Mouse (Mus musculus) forebrain, postnatal 0 days (tissue): Measurements from ENCODE around the gene Aak1. TPM values are rescaled to one million over a fixed set of nuclear protein-coding genes. Genes with fewer than 3 reads are reported as not detected.
"Not testable (repeated sequence)": the region's sequence is repeated elsewhere in the genome, so short reads cannot be mapped to it uniquely, and the experiment has no call there.

Experiments used
- ATAC-seq: fragments of 200-750 bp; cut with Nextera tagmentation; 2 replicates; pipeline ENCODE4 v1.8.0; 2017; ENCODE audit warnings: mild to moderate bottlenecking, moderate library complexity
- DNase-seq: peaks from one replicate; pipeline ENCODE4 v3.0.0-alpha.2; 2015
- H3K27ac ChIP-seq: fragments of 300-500 bp; sonication (generic); 2 replicates; pipeline ENCODE4 v1.5.1; 2014; ENCODE audit warnings: low read depth, mild to moderate bottlenecking, antibody characterized with exemption, low read length, moderate library complexity, mixed read lengths
- H3K27me3 ChIP-seq: fragments of 300-500 bp; sonication (generic); 2 replicates; pipeline ENCODE4 v1.6.1; 2014; ENCODE audit warnings: mild to moderate bottlenecking, low read length, mixed read lengths; ENCODE audit not compliant: insufficient read depth
- H3K36me3 ChIP-seq: fragments of 300-500 bp; sonication (generic); 2 replicates; pipeline ENCODE4 v1.6.1; 2014; ENCODE audit warnings: mild to moderate bottlenecking, moderate library complexity; ENCODE audit not compliant: insufficient read depth
- H3K4me1 ChIP-seq: fragments of 300-500 bp; sonication (generic); 2 replicates; pipeline ENCODE4 v1.6.1; 2014; ENCODE audit warnings: antibody characterized with exemption; ENCODE audit not compliant: insufficient read depth
- H3K4me2 ChIP-seq: fragments of 300-500 bp; sonication (generic); 2 replicates; pipeline ENCODE4 v1.6.1; 2014; ENCODE audit warnings: low read depth, mild to moderate bottlenecking, moderate library complexity
- H3K4me3 ChIP-seq: fragments of 300-500 bp; sonication (generic); 2 replicates; pipeline ENCODE4 v1.5.1; 2014; ENCODE audit warnings: low read depth, low read length, mixed read lengths
- H3K9ac ChIP-seq: fragments of 300-500 bp; sonication (generic); 2 replicates; pipeline ENCODE4 v1.6.1; 2014; ENCODE audit warnings: mild to moderate bottlenecking
- H3K9me3 ChIP-seq: fragments of 300-500 bp; sonication (generic); 2 replicates; pipeline ENCODE4 v1.6.1; 2016; ENCODE audit warnings: low read length
- CTCF ChIP-seq: sonication (generic); IDR thresholded peaks from 2 replicates; pipeline ENCODE4 v1.5.1; 2016; ENCODE audit warnings: antibody characterized with exemption, control low read depth, low read depth
- WGBS: fragments of 180-500 bp; shearing (Covaris S2); extraction: QIAGEN DNeasy Blood & Tissue Kit; methylation state at CpG from one replicate; pipeline ENCODE4 v1.1.7; 2014; 5-methylcytosine and 5-hydroxymethylcytosine counted together
- polyA plus RNA-seq: library from polyadenylated mRNA; unstranded; fragments of >200 nt; fragmentation: Nextera tagmentation; extraction: Ambion mirVana; gene quantifications from 2 replicates; pipeline ENCODE4 v1.2.1, GENCODE M21; 2015
- total RNA-seq: library from RNA; depleted of rRNA; stranded (reverse); fragments of >200 nt; gene quantifications from 2 replicates; pipeline ENCODE4 v1.2.3, GENCODE M21; 2014

Aak1 gene
- total and polyA plus RNA-seq, 2 experiments from 2014 or later, result 31.0 to 57.6 TPM

GRCm38 (mm10) chr6:87008887-87009286 lies 159.6 kb downstream of the Aak1 start, which contains the start of gene Nfu1:
Gene Nfu1, plus strand, starts transcription at chr6:87009236.
- peak within 1 kb of the TSS; percentile 89 for H3K9ac ChIP-seq
- H3K4me1 ChIP-seq, result no peaks in the 10 kb centered on the region
- peak within 1 kb of the TSS; percentile 69 for H3K4me3 ChIP-seq
- H3K27me3 ChIP-seq, result no peaks in the 10 kb centered on the region
- peak within 1 kb of the TSS; percentile 52 for H3K4me2 ChIP-seq
- no peaks in the 10 kb centered on the region for H3K36me3 ChIP-seq
- ATAC-seq, result no peak
- peak within 1 kb of the TSS; percentile 88 for H3K27ac ChIP-seq
- H3K9me3 ChIP-seq, result no peaks in the 10 kb centered on the region
- no peak for TF ChIP-seq CTCF
- WGBS, result 78% methylated on average over 6 of the region's 6 CpGs
- no peak for DNase-seq

- Histone ChIP-seq H3K27ac (peak overlapping the region; percentile 88), H3K4me3 (peak overlapping the region; percentile 69), H3K4me2 (peak overlapping the region; percentile 52), H3K9ac (peak overlapping the region; percentile 89), H3K9me3 (no peaks in the 10 kb centered on the region), H3K36me3 (peaks cover 4% of the 10 kb centered on the region; the same call in 1 of the 2 replicates), H3K27me3 (no peaks in the 10 kb centered on the region), H3K4me1 (no peaks in the 10 kb centered on the region)
- under 1% methylated on average over 36 of the region's 36 CpGs for WGBS
- no peak for TF ChIP-seq CTCF
- DNase-seq, result peak; percentile 93
- peak; percentile 99 for ATAC-seq
Observed at GRCm38 (mm10) chr6:87009692-87010328, 160.5 kb downstream of the Aak1 start.

DNA sequence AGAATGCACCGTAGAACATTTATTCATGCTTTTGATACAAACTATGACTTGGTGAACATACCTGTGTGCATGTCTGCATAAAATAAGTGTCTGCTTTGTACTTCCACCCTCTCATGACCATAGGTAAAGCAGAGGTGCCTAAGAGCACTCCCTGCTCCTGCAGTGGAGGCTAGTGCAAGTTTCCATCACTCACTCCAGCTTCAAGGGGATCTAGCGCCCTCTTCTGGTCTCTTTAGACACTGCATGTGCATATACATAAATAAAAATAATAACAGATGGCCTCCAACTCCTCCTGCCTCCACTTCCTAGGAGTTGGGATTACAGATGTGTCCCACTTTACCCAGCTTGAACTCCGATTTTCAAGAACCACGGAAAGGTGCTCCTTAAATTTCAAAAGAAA lies 167.6 kb downstream of the Aak1 start:
- no peaks in the 10 kb centered on the region for H3K9me3 ChIP-seq
- H3K9ac ChIP-seq, result no peak overlapping the region
- TF ChIP-seq CTCF, result peak; percentile 69
- H3K36me3 ChIP-seq, result peaks cover 50% of the 10 kb centered on the region
- WGBS, result 65% methylated on average over 4 of the region's 4 CpGs
- no peaks in the 10 kb centered on the region for H3K27me3 ChIP-seq
- H3K4me2 ChIP-seq, result no peak overlapping the region
- H3K4me3 ChIP-seq, result no peak overlapping the region
- no peak overlapping the region for H3K27ac ChIP-seq
- ATAC-seq, result no peak
- peak; percentile 69 for DNase-seq
- no peaks in the 10 kb centered on the region for H3K4me1 ChIP-seq

- H3K9ac ChIP-seq, result no peak overlapping the region
- H3K4me2 ChIP-seq, result no peak overlapping the region
- 95% methylated on average over 8 of the region's 8 CpGs for WGBS
- TF ChIP-seq CTCF, result no peak
- H3K4me1 ChIP-seq, result no peaks in the 10 kb centered on the region
- no peak overlapping the region for H3K4me3 ChIP-seq
- DNase-seq, result no peak
- no peak for ATAC-seq
- H3K27me3 ChIP-seq, result no peaks in the 10 kb centered on the region
- H3K36me3 ChIP-seq, result peaks cover 62% of the 10 kb centered on the region
- H3K9me3 ChIP-seq, result no peaks in the 10 kb centered on the region
- H3K27ac ChIP-seq, result no peak overlapping the region
Observed at GRCm38 (mm10) chr6:87018874-87019273, 169.6 kb downstream of the Aak1 start.

DNA sequence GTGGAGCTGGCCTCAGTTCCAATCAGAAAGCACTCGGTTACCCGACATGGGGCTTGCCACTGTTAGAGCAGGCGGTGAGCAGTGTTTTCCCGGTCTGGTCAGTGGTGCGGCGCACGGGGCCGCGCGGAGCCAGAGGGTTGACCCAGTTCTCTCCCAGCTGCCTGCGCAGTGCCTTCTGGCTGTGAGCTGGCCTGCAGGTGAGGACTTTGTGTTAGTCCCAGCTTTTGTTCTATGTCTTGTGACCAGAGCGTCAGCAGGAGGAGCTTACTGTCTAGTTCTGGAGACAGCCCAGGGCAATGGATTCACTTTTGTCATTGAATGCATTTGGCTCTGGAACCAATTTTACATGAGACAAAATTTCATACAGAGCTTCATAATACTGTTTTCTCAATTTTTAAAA lies 172.5 kb downstream of the Aak1 start:
- no peak for DNase-seq
- WGBS, result 97% methylated on average over 12 of the region's 12 CpGs
- no peaks in the 10 kb centered on the region for H3K9me3 ChIP-seq
- no peak overlapping the region for H3K4me2 ChIP-seq
- H3K4me1 ChIP-seq, result no peaks in the 10 kb centered on the region
- no peak for TF ChIP-seq CTCF
- ATAC-seq, result no peak
- no peak overlapping the region for H3K27ac ChIP-seq
- no peak overlapping the region for H3K4me3 ChIP-seq
- no peaks in the 10 kb centered on the region for H3K27me3 ChIP-seq
- H3K9ac ChIP-seq, result no peak overlapping the region
- H3K36me3 ChIP-seq, result peaks cover 77% of the 10 kb centered on the region

GRCm38 (mm10) chr6:87026980-87027379 lies 177.7 kb downstream of the Aak1 start:
- TF ChIP-seq CTCF, result no peak
- H3K9me3 ChIP-seq, result no peaks in the 10 kb centered on the region
- no peaks in the 10 kb centered on the region for H3K4me1 ChIP-seq
- no peak for ATAC-seq
- peaks cover 59% of the 10 kb centered on the region for H3K36me3 ChIP-seq
- no peak for DNase-seq
- no peak overlapping the region for H3K9ac ChIP-seq
- H3K27ac ChIP-seq, result no peak overlapping the region
- no peak overlapping the region for H3K4me3 ChIP-seq
- no peak overlapping the region for H3K4me2 ChIP-seq
- no peaks in the 10 kb centered on the region for H3K27me3 ChIP-seq
- WGBS, result 91% methylated on average over 7 of the region's 7 CpGs

GRCm38 (mm10) chr6:87028881-87029280 lies 179.6 kb downstream of the Aak1 start:
- ATAC-seq (no peak), DNase-seq (no peak)
- H3K27me3 ChIP-seq, result no peaks in the 10 kb centered on the region
- no peak for TF ChIP-seq CTCF
- no peaks in the 10 kb centered on the region for H3K4me1 ChIP-seq
- H3K36me3 ChIP-seq, result peaks cover 46% of the 10 kb centered on the region
- no peak overlapping the region for H3K9ac ChIP-seq
- no peaks in the 10 kb centered on the region for H3K9me3 ChIP-seq
- no peak overlapping the region for H3K27ac ChIP-seq
- H3K4me3 ChIP-seq, result no peak overlapping the region
- H3K4me2 ChIP-seq, result no peak overlapping the region

DNA sequence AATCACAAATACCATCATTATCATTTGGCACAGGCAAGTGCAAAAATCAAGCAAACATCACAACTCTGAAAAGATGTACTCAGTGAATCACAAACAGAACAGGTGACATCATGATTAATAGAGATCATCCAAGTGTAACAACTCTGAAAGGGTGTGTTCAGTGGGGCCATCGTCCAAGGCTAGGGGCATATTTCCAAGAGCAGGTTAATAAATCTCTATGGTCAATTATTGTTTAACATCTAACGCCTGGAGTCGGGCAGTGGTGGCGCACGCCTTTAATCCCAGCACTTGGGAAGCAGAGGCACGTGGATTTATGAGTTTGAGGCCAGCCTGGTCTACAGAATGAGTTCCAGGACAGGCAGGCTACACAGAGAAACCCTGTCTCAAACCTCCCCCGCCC lies 182.0 kb downstream of the Aak1 start:
- ATAC-seq, H3K27ac ChIP-seq, H3K9ac ChIP-seq, H3K4me2 ChIP-seq, H3K9me3 ChIP-seq, DNase-seq, H3K4me3 ChIP-seq, H3K4me1 ChIP-seq, H3K27me3 ChIP-seq: not testable (repeated sequence)
- 79% methylated on average over 7 of the region's 7 CpGs for WGBS
- peaks cover 28% of the 10 kb centered on the region for H3K36me3 ChIP-seq
